Mouse (Mus musculus) embryonic facial prominence, embryonic 11.5 days (tissue): ENCODE data around the gene Gm4881. TPM values are rescaled to one million over a fixed set of nuclear protein-coding genes. Genes with fewer than 3 reads are reported as not detected.
A peak's percentile ranks its signal among the peaks of the same experiment; 100 is the strongest.

Source experiments
- ATAC-seq: fragments of 200-750 bp; cut with Nextera tagmentation; replicated peaks from 2 replicates; pipeline ENCODE4 v1.8.0; 2017; ENCODE audit warnings: low read depth; ENCODE audit not compliant: insufficient number of reproducible peaks, low FRiP score, low TSS enrichment
- DNase-seq: peaks from one replicate; pipeline ENCODE4 v3.0.0-alpha.2; 2015; ENCODE audit warnings: low spot score
- H3K27ac ChIP-seq: fragments of 300-500 bp; sonication (generic); replicated peaks from 2 replicates; pipeline ENCODE4 v1.5.1; 2014; ENCODE audit warnings: mild to moderate bottlenecking, low read depth, low read length, control low read depth
- H3K27me3 ChIP-seq: fragments of 300-500 bp; sonication (generic); 2 replicates; pipeline ENCODE4 v1.6.1; 2014; ENCODE audit warnings: mild to moderate bottlenecking, low read length, moderate library complexity, mixed read lengths; ENCODE audit not compliant: control insufficient read depth, insufficient read depth
- H3K36me3 ChIP-seq: fragments of 300-500 bp; sonication (generic); replicated peaks from 2 replicates; pipeline ENCODE4 v1.6.1; 2014; ENCODE audit warnings: low read depth, mild to moderate bottlenecking, low read length, moderate library complexity, mixed read lengths; ENCODE audit not compliant: control insufficient read depth, insufficient read depth
- H3K4me1 ChIP-seq: fragments of 300-500 bp; sonication (generic); 2 replicates; pipeline ENCODE4 v1.6.1; 2014; ENCODE audit warnings: low read length, mixed read lengths; ENCODE audit not compliant: control insufficient read depth, insufficient read depth
- H3K4me2 ChIP-seq: fragments of 300-500 bp; sonication (generic); 2 replicates; pipeline ENCODE4 v1.6.1; 2014; ENCODE audit warnings: low read depth, mild to moderate bottlenecking, control low read depth, low read length, moderate library complexity
- H3K4me3 ChIP-seq: fragments of 300-500 bp; sonication (generic); 2 replicates; pipeline ENCODE4 v1.5.1; 2014; ENCODE audit warnings: low read depth, low read length, control low read depth
- H3K9ac ChIP-seq: fragments of 300-500 bp; sonication (generic); replicated peaks from 2 replicates; pipeline ENCODE4 v1.6.1; 2014; ENCODE audit warnings: mild to moderate bottlenecking, control low read depth, low read length
- H3K9me3 ChIP-seq: fragments of 300-500 bp; sonication (generic); replicated peaks from 2 replicates; pipeline ENCODE4 v1.6.1; 2016; ENCODE audit warnings: mild to moderate bottlenecking, low read length, inconsistent platforms, mixed read lengths; ENCODE audit not compliant: control insufficient read depth
- WGBS: fragments of 180-500 bp; shearing (Covaris S2); extraction: QIAGEN DNeasy Blood & Tissue Kit; methylation state at CpG from one replicate; pipeline ENCODE4 v1.1.7; 2014; 5-methylcytosine and 5-hydroxymethylcytosine counted together
- polyA plus RNA-seq: library from polyadenylated mRNA; unstranded; fragments of >200 nt; fragmentation: Nextera tagmentation; extraction: Ambion mirVana; gene quantifications from 2 replicates; pipeline ENCODE4 v1.2.1, GENCODE M21; 2014

Gm4881 gene
- polyA plus RNA-seq, 1 experiment from 2014 or later, result 0.36 TPM

GRCm38 (mm10) chr7:24890281-24891216 lies 53.7 kb downstream of the Gm4881 start:
- DNase-seq (peak; percentile 89), ATAC-seq (peak; percentile 26; the same call in 1 of the 2 replicates)
- Histone ChIP-seq H3K4me3 (no peak overlapping the region), H3K4me2 (no peak overlapping the region), H3K27ac (no peak overlapping the region), H3K27me3 (no peaks in the 10 kb centered on the region), H3K9ac (no peak overlapping the region), H3K36me3 (peaks cover 25% of the 10 kb centered on the region), H3K4me1 (peaks cover 6% of the 10 kb centered on the region; the same call in 1 of the 2 replicates), H3K9me3 (no peaks in the 10 kb centered on the region)
- WGBS, result 27% methylated on average over 10 of the region's 10 CpGs

GRCm38 (mm10) chr7:24889431-24890220 lies 54.7 kb downstream of the Gm4881 start:
- no peak overlapping the region for H3K4me3 ChIP-seq
- peaks cover 25% of the 10 kb centered on the region for H3K36me3 ChIP-seq
- DNase-seq (no peak), ATAC-seq (no peak)
- no peak overlapping the region for H3K27ac ChIP-seq
- H3K4me2 ChIP-seq, result no peak overlapping the region
- H3K9me3 ChIP-seq, result no peaks in the 10 kb centered on the region
- WGBS, result 85% methylated on average over 6 of the region's 6 CpGs
- H3K9ac ChIP-seq, result no peak overlapping the region
- peaks cover 7% of the 10 kb centered on the region; the same call in 1 of the 2 replicates for H3K4me1 ChIP-seq
- H3K27me3 ChIP-seq, result no peaks in the 10 kb centered on the region

- DNase-seq, result no peak
- Histone ChIP-seq H3K9ac (peak overlapping the region; percentile 27; the same call in 1 of the 2 replicates), H3K27ac (no peak overlapping the region), H3K4me1 (peaks cover 7% of the 10 kb centered on the region; the same call in 1 of the 2 replicates), H3K27me3 (no peaks in the 10 kb centered on the region), H3K4me3 (no peak overlapping the region; the same call in 1 of the 2 replicates), H3K9me3 (no peaks in the 10 kb centered on the region), H3K4me2 (no peak overlapping the region), H3K36me3 (peaks cover 25% of the 10 kb centered on the region)
- no peak for ATAC-seq
- WGBS, result 77% methylated on average over 4 of the region's 4 CpGs
These were observed 57.2 kb downstream of the Gm4881 start for GRCm38 (mm10) chr7:24887096-24887495.

GRCm38 (mm10) chr7:24886308-24886633 lies 58.0 kb downstream of the Gm4881 start:
- no peaks in the 10 kb centered on the region for H3K27me3 ChIP-seq
- WGBS, result 71% methylated on average over 4 of the region's 4 CpGs
- H3K4me2 ChIP-seq, result peak overlapping the region; percentile 76
- DNase-seq, result no peak
- peak overlapping the region; percentile 100 for H3K4me3 ChIP-seq
- peaks cover 7% of the 10 kb centered on the region; the same call in 1 of the 2 replicates for H3K4me1 ChIP-seq
- ATAC-seq, result no peak
- H3K36me3 ChIP-seq, result peaks cover 25% of the 10 kb centered on the region
- H3K9ac ChIP-seq, result peak overlapping the region; percentile 100
- no peak overlapping the region for H3K27ac ChIP-seq
- no peaks in the 10 kb centered on the region for H3K9me3 ChIP-seq

GRCm38 (mm10) chr7:24885468-24886307 lies 58.6 kb downstream of the Gm4881 start:
- H3K9ac ChIP-seq, result peak overlapping the region; percentile 100
- H3K9me3 ChIP-seq, result no peaks in the 10 kb centered on the region
- ATAC-seq (no peak), DNase-seq (no peak)
- peak overlapping the region; percentile 76 for H3K4me2 ChIP-seq
- peaks cover 7% of the 10 kb centered on the region; the same call in 1 of the 2 replicates for H3K4me1 ChIP-seq
- H3K27ac ChIP-seq, result no peak overlapping the region; the same call in 1 of the 2 replicates
- H3K36me3 ChIP-seq, result peaks cover 25% of the 10 kb centered on the region
- no peaks in the 10 kb centered on the region for H3K27me3 ChIP-seq
- H3K4me3 ChIP-seq, result peak overlapping the region; percentile 100
- whole genome bisulfite sequencing, result 44% methylated on average over 12 of the region's 12 CpGs

- H3K9me3 ChIP-seq, result no peaks in the 10 kb centered on the region
- ATAC-seq (peak; percentile 6), DNase-seq (no peak)
- H3K4me1 ChIP-seq, result peaks cover 7% of the 10 kb centered on the region; the same call in 1 of the 2 replicates
- H3K9ac ChIP-seq, result peak overlapping the region; percentile 100
- H3K27me3 ChIP-seq, result no peaks in the 10 kb centered on the region
- H3K4me2 ChIP-seq, result peak overlapping the region; percentile 76
- WGBS, result under 1% methylated on average over 44 of the region's 47 CpGs
- peak overlapping the region; percentile 100 for H3K4me3 ChIP-seq
- peak overlapping the region; percentile 86 for H3K27ac ChIP-seq
- H3K36me3 ChIP-seq, result peaks cover 25% of the 10 kb centered on the region
These were observed 59.5 kb downstream of the Gm4881 start for GRCm38 (mm10) chr7:24884693-24885291.
